ENCODE assay signal across 8 mouse cellular contexts in genomic region chr17:57219167-57219883, GRCm38 (mm10). TPM values are rescaled to one million over a fixed set of nuclear protein-coding genes. Genes with fewer than 3 reads are reported as not detected.
DNase-seq lines count a peak whose midpoint lies in the region; ATAC-seq and TF ChIP-seq lines count a peak whose summit lies in the region.
"Had no signal": no experiment of that assay in that cellular context is flagged by ENCODE, and none has a peak within 500 bp of the region (broad histone marks: within the 10 kb centered on the region; RNA-seq: fewer than 3 reads in every experiment).

No protein-coding gene starts in this region.

- peak; percentile 88 for ATAC-seq in CD4-positive, CD25-positive, alpha-beta regulatory T cell, adult 4 months

- intact Hi-C loops in gastrocnemius, postnatal 36 days (cut with DNase I): loop anchor here (1.0 to 2.0 kb wide), 2 partner anchors 57 to 116 kb away; no protein-coding TSS in a partner anchor

- DNase-seq in Muller cell, postnatal 12 days (ENCODE audit: inconsistent ontology term): peak; percentile 70
- peak; percentile 53 to 71 for DNase-seq in cerebellum, postnatal 4 days (ENCODE audit: low spot score in 2 of 2)
- peak; percentile 75 to 80 for DNase-seq in gastrocnemius, postnatal 36 days
- peak; percentile 81 to 86 for DNase-seq in kidney, postnatal 25 days
- DNase-seq in lung, postnatal 14 days: peak; percentile 87

- TF ChIP-seq CTCF in small intestine, adult 2 months (IDR thresholded peaks at IDR 0.05; ENCODE audit: extremely low read depth, insufficient read length, insufficient replicate concordance, low read depth, low read length): peak; percentile 61; the same call in 1 of the 2 replicates

- TF ChIP-seq POLR2A in small intestine, adult 2 months (IDR thresholded peaks at IDR 0.05; ENCODE audit: low read depth, low read length): no peak

- H3K4me1 ChIP-seq in small intestine, adult 2 months (ENCODE audit: control insufficient read depth, insufficient read depth, insufficient read length, low read length): 0 out of 2 replicates have a peak, but pooled peaks cover 2% of the 10 kb centered on the region

- WGBS in small intestine, adult 2 months: 16% methylated on average over 11 of the region's 11 CpGs

- H3K4me3 ChIP-seq in small intestine, adult 2 months (ENCODE audit: low read depth, low read length): no peak overlapping the region

- no peaks in the 10 kb centered on the region for H3K27me3 ChIP-seq in small intestine, adult 2 months (ENCODE audit: control insufficient read depth, insufficient read depth, low read length)

- no peaks in the 10 kb centered on the region for H3K36me3 ChIP-seq in small intestine, adult 2 months (ENCODE audit: control insufficient read depth, insufficient read depth, low read length)

- H3K27ac ChIP-seq in small intestine, adult 2 months (ENCODE audit: insufficient read depth, low read depth, low read length): no peak overlapping the region

RNA-seq across cellular contexts. Expression of gene C3, which starts 8.6 kb away (rescaled TPM):
- 1 to 10 TPM in 1 of 2 experiments, under 1 TPM in 1; 0.85 to 1.3 TPM for polyA plus RNA-seq in CD4-positive, CD25-positive, alpha-beta regulatory T cell, adult 4 months (2017; shearing (Covaris generic))
- total RNA-seq in gastrocnemius, postnatal 36 days (2021): 10 to 100 TPM; 11.8 TPM
- polyA plus RNA-seq in small intestine, adult 2 months (2012; rRNA removed): 17.9 and 40.9 TPM in 2 replicates

RNA-seq across cellular contexts. Expression of gene Tnfsf14, which starts 25.3 kb away (rescaled TPM):
- 10 to 100 TPM in 1 of 2 experiments, 1 to 10 TPM in 1; 5.9 to 11.7 TPM for polyA plus RNA-seq in CD4-positive, CD25-positive, alpha-beta regulatory T cell, adult 4 months (2017; shearing (Covaris generic))
- total RNA-seq in gastrocnemius, postnatal 36 days (2021): under 1 TPM in 1 of 2 experiments, not detected in 1; 0.18 TPM
- 0.79 and 0.98 TPM in 2 replicates for polyA plus RNA-seq in small intestine, adult 2 months (2012; rRNA removed)
- total RNA-seq: left cerebral cortex, adult 8-10 months had no signal

RNA-seq across cellular contexts. Expression of gene Gpr108, which starts 28.9 kb away (rescaled TPM):
- 10 to 100 TPM; 62.0 to 94.4 TPM for polyA plus RNA-seq in CD4-positive, CD25-positive, alpha-beta regulatory T cell, adult 4 months (2017; shearing (Covaris generic))
- total RNA-seq in gastrocnemius, postnatal 36 days (2021): 10 to 100 TPM; 20.5 to 22.6 TPM
- 25.6 and 46.5 TPM in 2 replicates for polyA plus RNA-seq in small intestine, adult 2 months (2012; rRNA removed)

RNA-seq across cellular contexts. Expression of gene Trip10, which starts 29.9 kb away (rescaled TPM):
- 1 to 10 TPM; 2.6 to 3.6 TPM for polyA plus RNA-seq in CD4-positive, CD25-positive, alpha-beta regulatory T cell, adult 4 months (2017; shearing (Covaris generic))
- total RNA-seq in gastrocnemius, postnatal 36 days (2021): 100 to 1,000 TPM; 142 to 152 TPM
- polyA plus RNA-seq in small intestine, adult 2 months (2012; rRNA removed): 11.0 and 30.3 TPM in 2 replicates

RNA-seq across cellular contexts. Expression of gene Vav1, which starts 59.6 kb away (rescaled TPM):
- 100 to 1,000 TPM in 1 of 2 experiments, 10 to 100 TPM in 1; 88.9 to 130 TPM for polyA plus RNA-seq in CD4-positive, CD25-positive, alpha-beta regulatory T cell, adult 4 months (2017; shearing (Covaris generic))
- total RNA-seq in gastrocnemius, postnatal 36 days (2021): 1 to 10 TPM in 1 of 2 experiments, under 1 TPM in 1; 0.54 to 1.4 TPM
- 3.5 and 6.1 TPM in 2 replicates for polyA plus RNA-seq in small intestine, adult 2 months (2012; rRNA removed)
